Mouse (Mus musculus) adrenal gland, postnatal 4 days (tissue): ENCODE measurements around the gene Igfals. TPM values are rescaled to one million over a fixed set of nuclear protein-coding genes. Genes with fewer than 3 reads are reported as not detected.

Experiments used
- DNase-seq, 2 experiments: peaks; one replicate each; pipeline ENCODE4 v3.0.0; 2021 to 2022; ENCODE audit warnings: low spot score in 2 of 2, mixed read lengths in 2 of 2
- long read RNA-seq, 2 experiments: library from polyadenylated mRNA; stranded (forward); transcript quantifications; one replicate each; pipeline ENCODE4 v2.0.0; 2021
- total RNA-seq, 2 experiments: library from RNA; stranded (reverse); gene quantifications; 2 replicates each; pipeline ENCODE4 v1.2.3; 2021

The Igfals gene
- total RNA-seq = 1 to 10 TPM; 2.0 to 7.4 TPM
- long read RNA-seq, experiment 1, transcript Igfals-201 (2 exons, 2,625 nt) = major isoform, 11 of 15 reads
- long read RNA-seq, experiment 1, partial matches to known transcripts = 0 of 15 reads
- long read RNA-seq, experiment 1, other reads (novel, unspliced or antisense) = 2 of 15 reads
- long read RNA-seq, experiment 2, partial matches to known transcripts = 0 of 2 reads
- long read RNA-seq, experiment 2, other reads (novel, unspliced or antisense) = 0 of 2 reads

DNA sequence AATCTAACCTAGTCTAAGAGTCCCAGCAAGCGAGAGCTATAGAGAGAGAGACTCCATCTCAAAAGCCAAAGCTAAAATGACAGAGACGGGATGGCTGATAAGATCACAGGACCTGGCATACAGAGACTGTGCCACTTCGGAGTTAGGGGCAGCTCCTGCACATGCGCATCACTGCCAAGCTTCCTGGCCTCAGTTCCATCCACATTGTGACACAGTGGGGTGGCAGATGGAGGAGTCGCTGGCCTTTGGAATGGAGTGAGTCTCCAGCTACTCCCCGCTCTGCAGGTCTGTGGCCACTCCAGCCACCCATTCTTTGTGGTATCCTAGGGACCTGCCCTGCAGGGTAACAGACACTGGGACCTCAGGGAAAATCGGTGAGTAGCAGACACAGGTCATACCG, at the start of gene Igfals:
Igfals (plus strand) TSS at position 222 of the 400 bp plus-strand sequence.
- DNase-seq = no peak

DNA sequence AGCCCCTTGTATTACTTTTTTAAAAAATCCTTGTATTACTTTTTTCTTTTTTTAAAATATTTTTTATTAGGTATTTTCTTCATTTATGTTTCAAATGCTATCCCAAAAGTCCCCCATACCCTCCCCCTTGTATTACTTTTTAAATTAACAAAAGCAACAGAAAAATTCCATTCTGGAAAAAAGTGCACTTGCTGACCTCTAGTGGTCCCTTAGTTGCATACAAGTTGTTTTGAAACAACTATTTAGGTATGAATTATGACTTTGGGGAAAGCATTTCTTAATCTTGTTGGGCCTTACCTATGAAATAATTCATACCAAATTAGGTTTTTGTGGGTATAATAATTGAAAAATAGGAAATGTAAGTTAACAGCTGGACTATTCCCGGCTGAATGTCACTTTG, 48.3 kb upstream of the Igfals start:
- DNase-seq = no peak

DNA sequence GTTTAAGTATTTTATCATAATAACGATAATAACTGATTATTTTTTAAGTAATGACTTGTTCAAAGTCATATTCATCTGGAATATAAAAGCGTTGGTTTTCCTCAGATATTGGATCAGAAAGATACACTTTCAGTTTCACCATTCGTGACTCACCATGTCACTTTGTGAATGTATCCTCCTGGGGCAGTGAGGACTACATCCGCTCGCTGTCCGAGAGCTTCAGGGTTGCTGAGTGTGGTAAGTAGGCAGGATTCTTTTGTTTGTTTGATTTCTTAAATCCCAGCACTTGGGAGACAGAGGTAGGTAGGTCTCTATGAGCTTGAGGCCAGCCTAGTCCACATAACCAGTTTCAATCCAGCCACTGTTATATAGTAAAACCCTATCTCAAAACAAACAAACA, 47.6 kb upstream of the Igfals start:
- no peak for DNase-seq

DNA sequence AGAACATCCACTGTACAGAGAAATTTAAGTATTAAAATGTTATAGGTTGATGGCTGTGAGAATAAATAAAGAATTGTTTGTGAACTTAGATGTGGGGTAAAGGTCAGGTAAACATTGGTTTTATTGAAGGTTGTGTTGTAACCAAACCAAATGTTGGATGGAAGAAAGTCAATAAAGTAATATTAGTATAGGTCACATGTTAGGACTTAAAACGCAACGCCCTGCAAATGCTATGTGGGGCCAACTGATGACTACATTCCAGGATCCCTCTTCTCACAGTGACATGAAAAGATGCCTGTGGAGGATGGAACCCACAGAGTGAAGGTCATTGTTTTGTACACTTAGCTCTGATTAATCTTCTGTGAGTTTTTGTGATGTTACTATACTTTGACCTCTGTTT, 46.3 kb upstream of the Igfals start:
- no peak for DNase-seq

DNA sequence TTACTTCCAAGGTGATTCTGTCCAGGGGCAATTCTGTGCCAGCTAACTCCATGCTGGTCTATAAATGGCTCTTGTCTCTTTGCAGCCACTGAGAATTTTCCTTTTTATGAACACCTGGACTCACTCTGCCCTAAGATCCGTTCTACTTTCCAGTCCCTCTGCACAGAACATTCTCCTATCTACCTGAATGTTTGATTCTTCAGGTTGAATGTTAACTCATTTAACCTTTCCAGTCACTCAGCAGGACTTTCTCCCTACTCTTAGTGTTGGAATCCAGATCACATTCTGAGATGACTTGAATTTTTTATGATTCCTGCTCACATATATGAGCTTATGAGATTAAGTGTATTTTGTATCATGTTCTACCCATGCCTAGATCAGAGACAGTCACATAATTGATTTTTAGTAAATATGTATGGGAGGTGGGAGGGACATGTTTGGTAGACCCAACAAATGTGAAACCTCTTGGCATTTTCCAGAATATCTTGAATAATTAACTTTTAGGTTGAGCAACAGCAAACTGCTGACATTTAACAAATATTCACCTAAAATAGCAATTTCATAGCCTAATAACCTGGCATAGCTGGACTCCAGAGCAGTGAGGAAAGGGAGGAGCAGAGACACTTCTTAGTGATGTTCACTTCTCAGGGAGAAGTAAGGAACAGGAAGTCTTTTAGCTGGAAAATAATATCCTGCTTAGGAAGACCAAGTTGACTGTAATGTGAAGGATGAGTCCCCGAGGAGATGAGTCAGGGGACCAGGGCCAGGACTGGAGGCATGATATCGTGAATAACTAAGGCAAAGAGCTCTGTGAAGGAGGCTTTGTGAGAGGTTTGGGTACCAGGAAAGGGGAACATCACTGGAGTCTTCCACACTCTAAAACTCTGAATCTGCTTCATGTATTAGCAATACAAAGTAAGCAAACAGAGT, 44.2 kb upstream of the Igfals start:
- no peak for DNase-seq

DNA sequence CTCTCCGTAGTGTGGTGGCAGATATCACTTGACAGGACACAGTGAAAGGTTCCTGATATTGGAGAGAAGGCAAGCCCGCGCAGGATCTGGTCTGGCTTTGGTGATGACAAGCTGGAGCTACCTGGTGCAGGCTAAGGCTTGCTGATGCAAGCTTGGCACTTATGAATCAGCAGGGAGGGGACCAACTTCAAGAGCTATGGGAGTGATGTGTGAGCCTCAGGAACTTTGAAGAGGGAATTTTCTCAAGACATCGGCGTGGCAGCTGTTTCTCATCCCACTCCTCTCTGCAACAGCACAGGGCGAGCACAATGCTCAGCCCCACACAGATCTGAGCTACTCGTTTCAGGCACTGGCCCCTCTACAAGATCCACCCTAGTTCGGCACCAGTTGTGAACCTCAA, 26.0 kb upstream of the Igfals start, which contains the start of gene Hagh:
Hagh (plus strand) TSS at position 302 of the 400 bp plus-strand sequence.
- DNase-seq = no peak

DNA sequence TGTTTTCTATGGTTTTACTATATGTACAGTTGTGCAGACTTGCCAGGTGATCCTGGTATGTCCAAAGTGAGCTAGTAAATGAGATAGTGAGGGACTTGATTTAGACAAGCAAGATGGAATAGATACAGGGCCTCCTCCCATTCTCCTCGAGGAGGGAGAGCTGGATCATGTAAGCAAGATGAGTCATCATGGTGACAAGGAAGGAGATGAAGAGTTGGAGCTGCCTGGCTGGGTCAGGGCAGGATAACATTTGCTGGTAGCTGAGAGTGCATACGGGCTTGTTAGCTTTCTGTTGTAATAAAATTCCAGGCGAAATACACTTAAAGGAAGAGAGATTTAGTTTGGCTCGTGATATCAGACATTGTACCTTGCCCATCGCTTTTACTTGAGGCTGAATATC, 25.5 kb upstream of the Igfals start:
- DNase-seq = no peak

DNA sequence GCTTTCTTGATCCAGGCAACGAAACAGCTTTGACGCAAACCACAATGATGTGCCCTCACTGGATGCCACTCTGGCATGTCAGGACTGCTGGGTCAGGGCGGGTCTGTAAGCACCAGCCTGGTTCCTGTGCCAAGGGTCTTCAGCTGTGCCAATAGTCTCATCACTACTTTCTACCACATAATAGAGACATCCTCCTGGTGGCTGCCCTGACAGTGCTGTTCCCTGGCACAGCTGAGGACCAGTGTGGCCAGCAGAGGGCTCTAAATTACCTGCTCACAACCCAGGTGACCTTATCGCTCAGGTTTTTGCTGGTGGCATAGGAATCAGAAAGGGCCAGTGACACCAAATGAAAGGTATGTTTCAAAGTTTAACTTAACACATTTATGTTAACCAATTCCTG, 24.7 kb upstream of the Igfals start:
- no peak for DNase-seq

DNA sequence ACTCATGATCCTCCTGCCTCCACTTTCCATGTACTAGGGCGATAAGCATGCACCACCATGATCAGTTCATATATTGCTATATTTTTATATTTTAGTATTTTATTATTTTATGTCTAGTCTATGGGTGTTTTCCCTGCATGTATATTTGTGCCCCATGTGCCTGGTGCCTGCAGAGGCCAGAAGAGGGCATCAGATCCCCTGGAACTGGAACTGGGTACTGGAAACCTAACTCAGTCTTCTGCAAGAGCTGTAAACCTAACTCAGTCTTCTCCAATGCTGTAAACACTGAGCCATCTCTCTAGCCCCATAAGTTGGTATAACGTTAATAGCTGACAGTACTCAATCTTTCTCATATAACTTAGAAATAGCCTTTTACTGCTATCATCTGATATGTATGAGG, 23.2 kb upstream of the Igfals start:
- DNase-seq = no peak

DNA sequence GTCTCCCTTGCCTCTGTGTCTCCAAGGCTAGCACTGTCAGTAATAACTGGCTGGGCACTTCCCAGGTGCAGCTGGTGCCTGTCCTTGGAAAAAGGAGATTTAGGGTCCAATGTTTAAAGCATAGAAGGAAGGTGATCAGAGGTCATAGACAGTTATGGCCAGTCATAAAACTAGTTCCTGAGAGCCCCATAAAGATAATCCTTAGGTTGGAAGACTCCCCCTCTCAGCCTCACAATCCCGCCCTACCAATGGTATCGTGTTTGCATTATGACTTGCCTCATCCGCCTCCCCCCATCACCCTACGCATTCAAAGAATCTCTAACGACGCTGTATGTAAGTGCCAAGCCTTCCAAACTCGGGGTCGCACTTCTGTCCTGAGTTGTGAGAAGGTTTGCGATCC, 21.3 kb upstream of the Igfals start:
- DNase-seq = no peak

DNA sequence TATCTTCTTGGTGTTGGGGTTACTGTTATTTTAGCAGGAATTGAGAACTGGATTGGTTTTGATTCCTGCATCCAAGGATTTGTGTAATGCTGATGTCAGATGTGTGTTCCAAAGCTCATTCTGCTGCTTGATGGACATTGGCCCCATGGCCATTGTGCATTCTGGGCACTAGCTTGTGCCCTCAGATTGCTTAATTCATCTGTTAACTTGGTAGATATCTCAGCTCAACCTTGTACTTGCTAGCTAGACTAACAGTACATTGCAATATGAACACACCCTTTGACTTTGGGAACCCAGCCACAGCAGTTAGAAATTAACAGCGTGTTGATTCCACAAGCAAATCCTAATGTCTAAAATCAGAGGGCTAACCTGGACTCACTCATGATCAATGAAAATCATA, 18.4 kb upstream of the Igfals start:
- DNase-seq = no peak

DNA sequence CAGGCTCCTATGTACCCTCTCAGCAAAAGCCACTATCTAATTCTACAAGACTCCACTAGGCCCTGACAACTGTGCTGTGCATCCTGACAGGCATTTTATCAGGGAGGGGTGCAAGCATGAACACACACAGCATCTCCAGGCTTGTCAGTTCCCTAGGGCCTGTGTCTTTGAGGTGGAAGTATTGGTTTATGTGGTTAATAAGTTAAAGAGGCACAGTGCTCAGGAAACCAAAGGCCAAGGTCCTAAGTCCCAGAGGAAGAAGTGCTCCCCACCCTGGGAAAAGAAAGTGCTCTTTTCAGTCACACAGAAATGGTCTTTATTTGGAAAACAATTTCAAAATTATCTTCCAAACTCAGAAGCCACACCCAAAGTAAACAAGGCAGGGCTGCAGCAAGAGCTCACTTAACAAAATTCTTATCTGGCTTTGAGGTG, 17.2 kb upstream of the Igfals start:
- no peak for DNase-seq

DNA sequence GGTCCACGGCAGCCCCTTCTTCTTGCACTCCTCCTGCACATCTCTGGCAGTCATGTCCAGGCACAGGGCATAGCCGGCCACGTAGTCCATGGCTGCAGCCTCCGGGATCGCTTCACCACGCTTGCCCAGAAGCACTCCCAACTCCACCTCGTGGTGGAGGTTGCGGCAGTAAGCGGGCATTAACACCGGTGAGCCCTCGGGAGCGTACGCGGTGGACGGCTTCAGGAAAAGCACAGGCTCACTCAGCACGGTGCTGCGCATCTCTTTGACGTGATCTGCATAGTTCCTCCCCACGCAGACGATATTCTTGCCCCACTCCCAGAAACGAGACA, 16.1 kb upstream of the Igfals start:
- DNase-seq = no peak

DNA sequence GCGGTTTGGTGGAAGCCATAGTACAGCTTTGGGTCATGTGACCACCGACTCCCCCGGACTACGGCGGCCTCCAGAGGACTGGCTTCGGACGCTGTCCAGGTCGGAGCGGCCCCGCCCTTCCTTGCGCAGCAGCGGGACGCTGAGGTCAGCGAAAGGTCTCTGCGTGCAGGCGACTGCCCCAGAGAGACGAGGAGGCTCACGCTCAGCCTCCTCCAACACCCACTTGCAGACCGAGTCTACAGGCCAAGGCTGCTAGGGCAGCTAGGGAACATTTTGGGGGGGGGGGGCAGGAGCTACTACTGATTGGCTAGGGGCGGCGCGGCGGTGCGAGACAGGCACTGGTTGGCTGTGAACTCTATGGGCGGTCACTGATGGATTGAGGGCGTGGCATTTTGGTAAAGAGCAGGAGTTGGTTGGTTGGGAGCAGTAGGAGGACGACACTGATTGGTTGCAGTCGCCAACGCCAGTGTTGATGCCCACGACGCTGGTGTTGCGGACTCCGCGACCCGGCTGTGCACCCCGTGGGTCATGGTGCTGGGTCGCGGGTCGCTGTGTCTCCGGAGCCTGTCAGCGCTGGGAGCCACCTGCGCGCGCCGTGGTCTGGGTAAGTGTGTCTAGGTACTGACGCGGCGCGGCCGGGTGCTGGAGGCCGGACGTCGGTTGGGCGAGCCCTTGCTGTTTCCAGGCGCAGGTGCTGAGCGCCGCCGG, 15.6 kb upstream of the Igfals start, which contains the start of gene Fahd1:
Fahd1 (minus strand) TSS at position 300 of the 708 bp plus-strand sequence.
- DNase-seq = peak; percentile 75 to 88

DNA sequence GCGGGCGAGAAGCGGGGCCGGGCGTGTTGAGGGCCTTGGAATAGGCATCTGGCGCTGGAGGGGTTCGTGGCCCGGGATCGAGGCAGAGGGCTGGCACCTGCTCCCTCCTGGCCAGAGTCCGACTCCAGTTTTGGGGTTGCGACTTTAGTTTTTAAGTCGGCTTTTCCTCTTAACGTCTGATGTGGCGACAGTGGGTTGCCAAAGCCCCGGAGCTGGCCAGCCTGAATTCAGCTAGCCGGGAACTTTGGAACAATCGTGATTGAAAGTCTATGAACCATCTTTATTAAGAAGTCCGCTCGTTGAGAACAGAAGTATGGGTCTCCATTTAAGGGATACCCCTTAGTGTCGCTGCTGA, 15.0 kb upstream of the Igfals start:
- DNase-seq = no peak

DNA sequence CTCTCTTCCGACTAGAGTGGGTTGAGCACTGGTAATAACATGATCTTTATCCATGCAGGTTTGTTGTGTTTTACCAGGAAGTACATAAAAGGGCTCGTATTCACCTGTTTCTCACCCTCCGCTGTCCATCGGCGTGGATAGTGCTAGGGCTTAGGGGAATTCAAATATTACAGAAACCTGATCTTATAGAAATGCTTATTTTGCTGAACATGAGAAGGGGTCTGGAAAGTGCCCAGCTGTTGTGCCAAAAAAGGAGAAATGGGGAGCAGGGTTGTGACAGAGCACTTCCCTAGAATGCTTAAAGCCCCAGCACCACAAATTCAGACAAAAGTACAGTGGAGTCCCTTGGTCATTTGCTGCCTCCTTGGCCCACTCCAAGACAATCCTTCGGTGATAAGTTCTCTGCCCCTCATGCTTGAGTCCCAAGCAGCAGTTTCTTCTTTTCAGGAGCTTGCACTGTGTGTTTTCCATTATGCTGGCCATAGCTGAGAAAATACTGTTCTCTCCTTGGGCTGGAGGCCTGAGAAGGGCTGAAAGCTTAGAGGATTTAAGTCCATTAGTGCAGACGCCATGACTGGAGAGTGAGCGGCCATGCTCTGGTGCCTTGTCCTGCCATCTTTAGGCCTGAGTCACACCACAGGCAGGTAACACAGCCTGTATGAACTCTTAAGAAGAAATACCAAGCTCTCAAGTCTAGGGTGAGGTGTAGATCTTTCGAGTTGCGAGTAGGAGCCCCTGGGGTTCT, 14.2 kb upstream of the Igfals start:
- DNase-seq = no peak

DNA sequence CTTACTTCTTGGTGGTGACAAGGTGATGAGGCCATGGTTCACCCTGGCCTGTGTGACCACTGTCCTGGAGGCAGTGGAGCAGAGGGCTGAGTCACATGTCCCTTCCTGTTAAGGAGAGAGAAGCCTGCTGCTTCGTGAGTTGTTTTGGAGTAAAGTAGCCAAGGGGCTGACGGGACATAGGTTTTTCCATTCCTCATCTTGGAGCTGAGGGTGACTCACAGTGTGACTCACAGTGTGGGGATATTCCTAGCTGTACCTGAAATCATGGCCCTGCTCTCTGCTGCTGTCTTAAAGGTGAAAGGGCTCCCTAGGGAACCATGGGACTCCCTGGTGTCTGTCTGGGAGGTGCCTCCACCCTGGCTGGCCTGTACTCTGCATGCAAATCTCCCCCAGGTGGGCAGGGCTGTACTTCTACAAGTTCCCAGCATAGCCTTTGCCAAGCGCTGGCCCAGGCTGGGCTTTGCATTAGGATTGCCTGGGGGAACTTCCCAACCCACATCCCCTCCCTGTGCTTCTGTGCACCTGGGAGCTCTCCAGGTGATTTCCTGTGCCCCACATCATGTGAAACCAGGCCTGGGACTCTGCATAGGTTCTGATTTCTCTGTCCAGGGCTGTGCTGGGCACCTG, 9.8 kb upstream of the Igfals start:
- no peak for DNase-seq

DNA sequence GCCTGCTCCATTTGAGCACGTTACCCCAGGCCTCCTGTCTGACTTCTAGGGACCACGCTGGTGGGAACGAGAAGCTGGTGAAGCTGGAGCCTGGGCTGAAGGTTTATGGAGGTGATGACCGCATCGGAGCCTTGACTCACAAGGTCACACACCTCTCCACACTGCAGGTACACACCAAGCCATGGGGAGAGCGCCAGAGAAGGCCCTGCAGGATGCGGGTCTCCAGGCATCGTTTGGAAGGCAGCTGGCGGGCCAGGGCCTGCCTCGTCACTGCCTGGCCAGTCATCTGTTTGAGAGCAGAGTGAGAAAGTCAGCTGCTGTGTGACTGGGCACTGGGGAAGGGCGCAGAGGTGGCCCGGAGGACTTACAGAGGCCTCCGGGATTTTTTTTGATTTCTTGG, 9.2 kb upstream of the Igfals start:
- DNase-seq = no peak

DNA sequence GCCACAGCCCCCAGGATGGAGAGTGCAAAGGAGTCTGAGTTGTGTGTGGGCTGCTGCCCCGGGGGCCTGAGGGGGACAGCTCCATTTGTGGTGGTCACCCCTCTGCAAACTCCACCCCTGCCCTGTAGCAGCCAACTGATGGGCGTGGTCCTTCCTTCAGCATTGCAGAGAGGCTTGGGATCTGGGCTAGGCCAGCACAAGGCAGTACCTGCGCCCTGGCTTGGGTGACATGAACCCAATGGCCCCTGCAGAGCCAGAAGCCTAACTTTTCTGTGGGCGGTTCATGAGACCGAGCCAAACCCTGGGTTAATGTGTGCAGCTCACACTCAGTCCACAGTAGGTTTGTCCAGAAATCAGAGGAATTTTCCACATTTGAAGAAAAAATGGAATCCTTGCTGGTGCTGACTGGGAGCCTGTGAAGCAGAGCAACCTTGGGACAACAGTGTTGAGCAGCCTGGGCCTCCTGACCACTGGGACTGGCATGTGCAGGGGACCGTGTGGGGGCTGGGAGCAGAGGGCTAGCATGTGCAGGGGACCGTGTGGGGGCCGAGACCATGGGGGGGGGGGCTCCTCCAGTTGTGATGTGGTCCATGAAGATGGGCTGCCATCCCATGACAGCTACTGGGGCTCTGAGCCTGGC, 7.8 kb upstream of the Igfals start:
- no peak for DNase-seq

DNA sequence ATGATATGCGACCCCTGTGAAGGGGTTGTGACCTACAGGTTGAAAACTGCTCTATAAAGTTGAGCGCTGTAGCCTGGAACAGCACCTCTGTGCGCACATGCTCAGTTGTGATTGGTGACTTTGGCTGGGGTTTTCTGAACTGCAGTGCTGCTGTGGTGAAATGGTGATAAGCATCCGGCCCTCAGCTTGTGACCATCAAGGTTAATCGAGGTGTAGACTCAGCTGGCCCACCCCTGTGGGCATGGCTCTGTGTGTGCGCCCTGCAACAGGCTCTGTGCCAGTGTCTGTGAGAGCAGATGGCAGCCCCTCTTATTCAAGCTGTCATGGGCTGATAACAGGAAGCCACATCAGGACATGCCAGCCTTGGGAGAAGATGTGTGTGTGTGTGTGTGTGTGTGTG, 6.8 kb upstream of the Igfals start:
- DNase-seq = no peak
